Mouse (Mus musculus): Measurements from ENCODE around the gene Foxc1. TPM values are rescaled to one million over a fixed set of nuclear protein-coding genes. Genes with fewer than 3 reads are reported as not detected.
A peak's percentile ranks its signal among the peaks of the same experiment; 100 is the strongest.

Foxc1 gene
- polyA plus RNA-seq, 1 experiment, result 1.4 TPM

DNA sequence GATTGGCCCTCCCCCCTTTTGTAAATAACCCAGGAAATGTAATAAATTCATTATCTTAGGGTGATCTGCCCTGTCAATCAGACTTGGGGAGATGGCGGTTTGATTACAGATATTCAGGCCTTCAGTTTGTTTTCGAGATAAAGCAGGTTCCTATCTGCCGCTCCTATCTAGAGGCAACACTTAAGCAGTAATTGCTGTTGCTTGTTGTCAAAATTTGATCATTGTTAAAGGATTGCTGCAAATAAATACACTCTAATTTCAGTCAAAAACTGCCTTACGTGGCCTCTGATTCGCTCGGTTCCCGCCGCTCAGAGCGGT is 3.9 kb downstream of the Foxc1 start:
- TF ChIP-seq CTCF (IDR thresholded peaks at IDR 0.05; ENCODE audit: insufficient read depth, low read length), result no peak
- no peak for TF ChIP-seq POLR2A (IDR thresholded peaks at IDR 0.05; ENCODE audit: borderline replicate concordance, extremely low read depth, low read depth, low read length)
- WGBS, result 26% methylated on average over 9 of the region's 9 CpGs
- peaks cover 9% of the 10 kb centered on the region for H3K4me1 ChIP-seq (ENCODE audit: control insufficient read depth, insufficient read depth, low read length)

DNA sequence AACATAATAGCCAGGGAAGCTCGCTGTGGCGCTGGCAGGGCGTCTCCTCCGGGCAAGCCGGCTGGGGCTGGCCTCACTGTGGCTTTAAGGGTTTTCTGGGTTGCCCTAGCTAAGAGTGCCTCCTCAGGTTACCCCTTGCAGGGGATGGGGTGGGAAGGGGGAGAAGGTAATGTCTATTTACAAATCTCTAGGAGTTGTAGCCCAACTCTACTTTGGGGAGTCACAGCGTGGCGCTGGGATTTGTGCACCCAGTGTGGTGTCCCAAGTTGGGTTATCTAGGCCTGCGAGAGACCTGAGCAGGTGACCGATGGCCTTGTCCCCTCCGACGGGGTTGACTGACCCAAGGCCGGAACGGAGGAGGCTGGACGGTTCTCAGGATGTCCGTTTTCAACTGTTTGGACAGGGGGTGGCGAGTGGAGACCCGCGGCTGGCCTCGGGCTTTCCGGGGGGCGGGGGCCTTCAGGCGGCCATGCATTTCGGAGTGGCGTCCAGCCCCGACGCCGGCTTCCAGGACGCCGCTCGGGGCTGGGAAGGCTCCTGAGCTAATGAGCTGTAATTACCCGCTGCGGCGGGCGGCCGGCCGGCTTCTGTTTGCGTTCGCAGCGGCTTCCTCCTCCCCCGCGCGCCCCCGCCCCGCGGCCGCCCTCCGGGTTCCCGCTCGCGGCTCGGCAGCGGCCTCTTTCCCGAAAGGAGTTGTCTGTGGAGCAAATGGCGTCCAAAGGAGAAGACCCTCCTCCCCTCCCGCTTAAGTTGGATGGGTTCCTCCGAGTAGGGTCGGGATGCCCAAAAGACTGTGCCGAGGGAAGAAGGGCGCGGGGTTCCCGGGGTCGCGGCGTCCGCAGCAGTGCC is 4.5 kb downstream of the Foxc1 start:
- Histone ChIP-seq H3K4me3 (replicated peaks; ENCODE audit: extremely low read depth, low read depth, low read length) (peak overlapping the region; percentile 37), H3K4me1 (ENCODE audit: control insufficient read depth, insufficient read depth, low read length) (peaks cover 9% of the 10 kb centered on the region)
- TF ChIP-seq CTCF (IDR thresholded peaks at IDR 0.05; ENCODE audit: insufficient read depth, low read length), result no peak
- TF ChIP-seq POLR2A (IDR thresholded peaks at IDR 0.05; ENCODE audit: borderline replicate concordance, extremely low read depth, low read depth, low read length), result no peak
- DNase-seq, result no peak
- 5% methylated on average over 64 of the region's 65 CpGs for WGBS

More for the DNA sequence above, 3.9 kb downstream of the Foxc1 start:
- no peak for DNase-seq
- no peak overlapping the region for H3K4me3 ChIP-seq (replicated peaks; ENCODE audit: extremely low read depth, low read depth, low read length)

DNA sequence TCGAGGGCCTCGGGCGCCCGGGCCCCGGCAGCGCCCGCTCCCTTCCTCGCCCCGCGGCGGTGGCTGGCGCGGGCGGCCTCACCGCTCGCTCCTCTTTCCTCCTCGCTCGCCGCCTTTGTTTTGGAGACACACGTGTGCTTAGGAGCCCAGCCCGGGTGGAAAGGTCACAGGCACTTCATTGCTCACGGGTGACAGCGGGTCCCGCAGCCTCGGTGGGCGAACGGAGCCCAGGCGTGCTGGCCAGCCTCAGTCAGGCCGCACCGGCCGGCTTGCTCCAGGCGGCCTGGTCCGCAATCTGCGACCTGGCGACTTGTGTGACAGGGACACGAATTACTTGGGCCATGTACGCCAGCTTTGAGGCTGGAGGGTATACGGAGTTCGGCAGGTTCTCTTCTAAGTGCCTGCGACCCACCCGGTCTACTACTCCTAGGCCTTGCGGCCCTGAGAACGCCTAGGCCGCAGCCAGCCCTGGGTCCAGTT is 5.1 kb downstream of the Foxc1 start:
- no peak for TF ChIP-seq POLR2A (IDR thresholded peaks at IDR 0.05; ENCODE audit: borderline replicate concordance, extremely low read depth, low read depth, low read length)
- no peak for DNase-seq
- H3K4me3 ChIP-seq (replicated peaks; ENCODE audit: extremely low read depth, low read depth, low read length), result no peak overlapping the region

DNA sequence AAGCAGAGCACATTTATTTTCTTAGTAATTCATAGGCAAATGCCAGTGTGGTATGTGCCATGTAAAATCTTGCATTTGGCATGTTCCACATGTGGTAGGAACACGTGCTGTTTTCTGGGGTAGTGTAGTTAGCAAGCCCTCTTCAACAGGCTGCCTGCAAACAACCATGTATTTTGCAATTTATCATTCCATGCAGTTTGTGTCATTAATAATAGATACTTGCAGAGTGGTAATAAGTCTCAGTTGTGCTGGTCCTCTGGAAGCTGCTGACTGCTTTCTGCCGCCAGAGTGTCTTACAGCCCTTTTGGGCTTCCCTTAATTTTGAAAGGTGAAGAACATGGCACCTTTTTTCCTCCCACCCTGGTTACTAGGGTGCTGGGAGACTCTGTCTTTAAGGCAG is 6.3 kb downstream of the Foxc1 start:
- WGBS, result 93% methylated on average over 2 of the region's 2 CpGs
- H3K4me1 ChIP-seq (ENCODE audit: control insufficient read depth, insufficient read depth, low read length), result peaks cover 4% of the 10 kb centered on the region; the same call in 1 of the 2 replicates
- TF ChIP-seq POLR2A (IDR thresholded peaks at IDR 0.05; ENCODE audit: borderline replicate concordance, extremely low read depth, low read depth, low read length) (no peak), CTCF (IDR thresholded peaks at IDR 0.05; ENCODE audit: insufficient read depth, low read length) (no peak)
- no peak for DNase-seq
- H3K4me3 ChIP-seq (replicated peaks; ENCODE audit: extremely low read depth, low read depth, low read length), result no peak overlapping the region

More for the DNA sequence above, 5.1 kb downstream of the Foxc1 start:
- peaks cover 7% of the 10 kb centered on the region for H3K4me1 ChIP-seq (ENCODE audit: control insufficient read depth, insufficient read depth, low read length)
- WGBS, result 45% methylated on average over 44 of the region's 44 CpGs

DNA sequence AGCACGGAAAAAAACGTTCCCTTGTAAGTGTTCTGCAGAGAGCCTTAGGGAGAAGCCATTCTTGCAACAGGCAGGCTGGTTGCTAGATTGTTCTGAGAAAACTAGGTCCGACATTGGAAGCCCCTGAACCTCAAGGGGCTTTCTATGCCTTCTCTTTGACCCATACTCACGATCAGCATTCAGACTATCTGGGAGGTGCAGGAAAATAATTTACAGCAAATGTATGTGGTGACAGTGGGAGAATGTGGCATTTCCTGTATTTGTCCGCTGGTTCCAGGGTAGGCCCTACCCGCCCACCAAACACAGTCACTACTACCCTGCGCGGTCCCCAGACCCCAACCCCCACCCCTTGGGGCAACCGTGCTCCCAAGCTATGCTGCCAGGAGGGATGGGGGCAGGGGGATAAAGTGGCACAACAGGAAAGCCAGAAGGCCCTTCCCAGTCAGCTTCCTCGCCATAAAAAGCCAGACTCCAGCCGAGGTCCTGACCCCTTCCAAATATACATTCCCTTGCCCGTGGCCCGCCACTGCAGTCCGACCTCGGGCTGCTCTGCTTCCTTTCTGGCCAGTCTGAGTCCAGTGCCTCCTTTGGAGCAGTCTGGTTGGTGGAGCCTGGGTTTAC is 9.1 kb downstream of the Foxc1 start:
- 67% methylated on average over 15 of the region's 15 CpGs for WGBS
- no peak for DNase-seq
- TF ChIP-seq POLR2A (IDR thresholded peaks at IDR 0.05; ENCODE audit: borderline replicate concordance, extremely low read depth, low read depth, low read length), result no peak
- TF ChIP-seq CTCF (IDR thresholded peaks at IDR 0.05; ENCODE audit: insufficient read depth, low read length), result no peak
- Histone ChIP-seq H3K4me3 (replicated peaks; ENCODE audit: extremely low read depth, low read depth, low read length) (no peak overlapping the region), H3K4me1 (ENCODE audit: control insufficient read depth, insufficient read depth, low read length) (no peaks in the 10 kb centered on the region)

DNA sequence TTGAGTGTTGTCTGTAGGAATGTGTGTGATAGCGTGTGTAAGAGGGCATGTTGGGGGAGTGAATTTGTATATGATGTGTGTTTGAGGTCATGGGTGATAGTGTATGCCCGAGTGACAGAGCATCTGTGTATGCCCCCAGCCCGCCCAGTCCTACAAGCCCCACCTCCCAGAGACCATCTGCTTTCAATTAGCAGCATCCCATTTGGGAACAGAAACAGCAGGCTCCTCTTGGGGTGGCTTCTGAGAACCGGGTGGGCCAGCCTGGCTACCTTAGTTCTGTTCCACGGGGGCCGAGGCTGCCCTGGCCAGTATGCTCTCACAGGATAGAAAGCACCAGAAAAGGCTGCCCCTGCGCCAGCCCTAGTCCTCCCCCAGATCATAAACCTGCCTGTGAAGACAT is 11.9 kb downstream of the Foxc1 start:
- Histone ChIP-seq H3K4me1 (ENCODE audit: control insufficient read depth, insufficient read depth, low read length) (no peaks in the 10 kb centered on the region), H3K4me3 (replicated peaks; ENCODE audit: extremely low read depth, low read depth, low read length) (no peak overlapping the region)
- 84% methylated on average over 7 of the region's 7 CpGs for WGBS
- TF ChIP-seq CTCF (IDR thresholded peaks at IDR 0.05; ENCODE audit: insufficient read depth, low read length) (no peak), POLR2A (IDR thresholded peaks at IDR 0.05; ENCODE audit: borderline replicate concordance, extremely low read depth, low read depth, low read length) (no peak)
- no peak for DNase-seq

DNA sequence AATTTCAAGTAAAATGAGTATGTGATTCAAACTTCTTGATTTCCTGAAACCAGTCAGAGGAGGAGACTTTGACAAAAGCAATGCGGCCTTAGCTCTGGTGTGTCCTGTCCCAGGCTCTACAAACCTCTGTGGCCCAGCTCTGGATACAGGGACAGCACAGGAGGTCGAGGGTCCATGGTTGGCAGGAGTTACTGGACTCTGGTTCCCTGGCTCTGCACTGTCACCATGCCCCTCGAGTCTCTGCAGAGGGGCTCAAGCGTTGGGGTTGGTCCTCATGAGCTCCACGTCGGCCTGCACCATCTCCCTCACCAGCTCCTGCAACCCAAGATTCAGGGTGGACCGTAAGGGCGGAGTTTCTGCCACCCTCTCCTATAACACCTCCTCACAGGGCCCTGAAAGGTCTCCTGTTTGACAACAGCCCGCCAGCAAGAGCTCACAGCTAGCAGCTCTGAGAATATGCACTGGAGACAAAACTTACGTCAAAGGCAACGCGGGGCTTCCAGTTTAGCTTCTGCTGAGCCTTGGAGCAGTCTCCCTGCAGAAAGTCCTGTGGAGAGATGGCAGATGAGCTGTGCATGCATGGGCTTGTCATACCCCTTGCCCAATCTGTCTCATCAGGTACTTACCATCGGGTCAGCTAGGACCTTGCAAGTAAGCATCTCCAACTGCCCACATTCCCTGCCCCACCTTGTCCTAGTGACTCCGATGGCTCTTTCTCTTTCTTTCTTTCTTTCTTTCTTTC is 13.4 kb downstream of the Foxc1 start:
- DNase-seq, result no peak
- Histone ChIP-seq H3K4me1 (ENCODE audit: control insufficient read depth, insufficient read depth, low read length) (no peaks in the 10 kb centered on the region), H3K4me3 (replicated peaks; ENCODE audit: extremely low read depth, low read depth, low read length) (no peak overlapping the region)
- 74% methylated on average over 14 of the region's 14 CpGs for WGBS
- TF ChIP-seq POLR2A (IDR thresholded peaks at IDR 0.05; ENCODE audit: borderline replicate concordance, extremely low read depth, low read depth, low read length) (no peak), CTCF (IDR thresholded peaks at IDR 0.05; ENCODE audit: insufficient read depth, low read length) (no peak)

DNA sequence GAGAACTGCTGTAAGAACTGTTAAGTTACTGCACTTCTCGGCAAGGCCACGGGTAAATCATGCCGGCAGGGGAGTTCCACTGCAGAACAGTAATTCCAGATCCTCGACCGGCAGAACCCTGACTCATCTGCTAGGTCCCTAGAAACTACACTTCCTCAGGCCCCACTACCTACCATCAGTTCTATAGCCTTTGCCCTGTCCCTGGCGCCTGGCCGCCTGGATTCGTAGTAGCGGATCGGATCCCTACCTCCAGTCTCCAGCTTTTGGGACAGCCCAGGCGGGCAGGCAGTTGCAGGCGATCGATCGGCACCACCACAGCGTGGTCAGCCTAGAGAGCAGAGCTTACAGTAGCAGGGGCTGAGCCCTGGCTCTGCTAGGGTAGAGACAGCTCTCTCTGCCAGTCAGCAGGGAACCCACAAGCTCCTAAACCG is 14.2 kb downstream of the Foxc1 start:
- Histone ChIP-seq H3K4me3 (replicated peaks; ENCODE audit: extremely low read depth, low read depth, low read length) (no peak overlapping the region), H3K4me1 (ENCODE audit: control insufficient read depth, insufficient read depth, low read length) (no peaks in the 10 kb centered on the region)
- 32% methylated on average over 16 of the region's 16 CpGs for WGBS
- DNase-seq, result no peak
- TF ChIP-seq CTCF (IDR thresholded peaks at IDR 0.05; ENCODE audit: insufficient read depth, low read length) (no peak), POLR2A (IDR thresholded peaks at IDR 0.05; ENCODE audit: borderline replicate concordance, extremely low read depth, low read depth, low read length) (no peak)

DNA sequence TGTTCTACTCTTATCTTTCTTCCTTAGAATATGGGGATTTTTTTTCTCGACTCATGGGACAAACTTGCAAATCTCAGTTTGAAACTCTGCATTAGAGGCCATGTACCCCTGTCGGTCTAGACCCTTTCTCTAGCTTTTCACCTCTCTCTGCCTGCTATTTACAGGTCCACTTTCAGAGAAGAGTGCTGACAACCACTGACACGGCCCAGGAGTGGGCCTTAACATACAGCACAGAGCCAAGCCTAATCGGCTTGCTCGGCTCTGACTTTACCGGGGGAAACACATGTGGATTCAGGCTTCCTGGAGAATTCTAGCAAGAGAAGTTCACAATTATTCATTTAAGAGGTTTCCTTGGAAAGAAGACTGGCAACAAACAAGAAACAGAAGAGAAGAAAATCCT is 14.6 kb downstream of the Foxc1 start:
- Histone ChIP-seq H3K4me3 (replicated peaks; ENCODE audit: extremely low read depth, low read depth, low read length) (no peak overlapping the region), H3K4me1 (ENCODE audit: control insufficient read depth, insufficient read depth, low read length) (no peaks in the 10 kb centered on the region)
- 71% methylated on average over 6 of the region's 6 CpGs for WGBS
- no peak for DNase-seq
- TF ChIP-seq CTCF (IDR thresholded peaks at IDR 0.05; ENCODE audit: insufficient read depth, low read length), result no peak
- no peak for TF ChIP-seq POLR2A (IDR thresholded peaks at IDR 0.05; ENCODE audit: borderline replicate concordance, extremely low read depth, low read depth, low read length)

Measured in lung, adult 2 months (tissue).